Mouse (Mus musculus): Measurements from ENCODE around the gene Mbd6.

Gene Mbd6

DNA sequence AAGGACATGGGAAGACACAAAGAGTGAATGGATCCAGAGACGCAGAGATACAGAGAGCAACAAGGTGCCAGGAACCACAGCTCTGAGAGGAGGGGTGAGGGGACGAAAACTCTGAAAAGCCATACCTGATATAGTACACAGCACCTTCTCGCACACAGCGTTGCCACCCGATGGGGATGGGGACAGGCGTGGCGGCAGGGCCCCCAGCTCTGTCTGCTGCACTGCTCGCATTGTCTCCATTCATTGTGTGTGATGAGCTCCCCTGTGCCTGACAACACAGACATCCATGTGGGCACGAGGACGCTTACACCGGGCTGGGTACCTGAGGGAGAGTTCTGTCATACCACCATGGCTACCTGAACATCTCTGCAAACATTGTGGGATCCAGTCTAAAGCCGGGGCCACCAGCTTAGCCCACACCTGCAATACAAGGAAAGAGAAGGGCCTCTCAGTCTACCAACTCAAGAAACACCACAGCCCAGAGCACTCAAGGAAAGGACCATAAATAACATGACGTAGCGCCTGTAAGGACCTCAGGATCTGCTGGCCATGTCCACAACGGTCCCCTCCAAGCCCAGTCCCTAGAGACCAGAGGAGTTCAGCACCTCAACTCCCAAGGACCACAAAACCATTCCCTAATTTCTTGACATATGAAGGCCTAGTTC, 1.4 kb downstream of the Mbd6 start:
- no peak for DNase-seq

DNA sequence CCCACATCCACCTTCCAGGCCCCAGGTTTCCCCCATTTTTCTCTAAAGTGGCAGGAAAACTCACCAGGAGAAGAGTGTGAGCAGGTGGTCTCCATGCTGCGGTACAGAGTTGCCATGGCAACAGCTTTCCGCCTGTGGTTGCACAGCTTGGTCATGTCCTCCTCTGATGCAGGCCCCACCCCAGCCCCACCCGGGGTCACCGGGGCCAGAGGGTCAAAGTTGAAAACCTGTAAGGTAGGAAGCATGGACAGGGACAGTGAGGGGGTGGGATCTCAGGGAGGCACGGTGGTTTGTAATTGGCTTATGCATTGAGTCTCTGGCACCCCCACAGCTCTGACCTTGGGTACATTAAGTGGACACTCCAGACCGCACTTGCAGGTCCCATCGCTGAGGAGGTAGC, 2.1 kb downstream of the Mbd6 start:
- no peak for DNase-seq

DNA sequence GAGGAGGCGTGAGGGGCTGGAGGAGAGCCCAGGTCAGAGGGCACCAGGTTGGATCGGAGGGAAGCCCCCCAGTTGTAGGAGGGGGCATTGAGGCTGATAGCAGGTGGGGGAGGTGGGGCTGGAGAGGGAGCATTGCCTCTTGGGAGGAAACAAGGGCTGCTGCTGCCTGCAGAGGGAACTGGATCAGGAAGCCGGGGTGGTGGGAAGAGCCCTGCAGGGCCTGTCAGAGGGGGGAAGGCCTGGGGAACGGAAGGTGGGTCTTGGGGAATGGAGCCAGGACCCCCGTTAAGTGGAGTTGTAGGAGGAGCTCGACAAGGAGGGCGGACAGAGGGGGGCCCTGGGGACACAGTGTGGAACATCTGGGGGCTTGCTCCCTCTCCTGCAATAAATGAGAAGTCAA, 2.6 kb downstream of the Mbd6 start:
- no peak for DNase-seq

DNA sequence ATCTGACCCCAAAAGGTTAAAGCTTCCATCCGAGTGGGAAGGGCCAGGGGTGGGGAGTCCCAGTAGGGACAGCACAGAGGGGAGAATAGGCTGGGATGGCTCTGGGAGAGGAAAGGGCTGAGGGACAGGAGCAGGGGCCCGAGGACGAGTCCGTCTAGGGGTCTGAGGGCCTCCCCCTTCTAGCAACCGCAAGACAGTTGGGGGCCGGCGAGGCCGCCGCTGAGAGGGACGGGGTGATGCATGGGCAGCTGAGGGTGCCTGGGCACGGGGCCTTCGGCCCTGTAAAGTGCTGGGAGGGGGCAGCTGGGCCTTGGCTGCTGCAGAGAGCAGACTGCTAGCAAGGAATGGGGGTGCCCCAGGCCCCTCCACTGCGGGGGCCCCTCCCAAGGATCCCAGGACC, 3.2 kb downstream of the Mbd6 start:
- no peak for DNase-seq

DNA sequence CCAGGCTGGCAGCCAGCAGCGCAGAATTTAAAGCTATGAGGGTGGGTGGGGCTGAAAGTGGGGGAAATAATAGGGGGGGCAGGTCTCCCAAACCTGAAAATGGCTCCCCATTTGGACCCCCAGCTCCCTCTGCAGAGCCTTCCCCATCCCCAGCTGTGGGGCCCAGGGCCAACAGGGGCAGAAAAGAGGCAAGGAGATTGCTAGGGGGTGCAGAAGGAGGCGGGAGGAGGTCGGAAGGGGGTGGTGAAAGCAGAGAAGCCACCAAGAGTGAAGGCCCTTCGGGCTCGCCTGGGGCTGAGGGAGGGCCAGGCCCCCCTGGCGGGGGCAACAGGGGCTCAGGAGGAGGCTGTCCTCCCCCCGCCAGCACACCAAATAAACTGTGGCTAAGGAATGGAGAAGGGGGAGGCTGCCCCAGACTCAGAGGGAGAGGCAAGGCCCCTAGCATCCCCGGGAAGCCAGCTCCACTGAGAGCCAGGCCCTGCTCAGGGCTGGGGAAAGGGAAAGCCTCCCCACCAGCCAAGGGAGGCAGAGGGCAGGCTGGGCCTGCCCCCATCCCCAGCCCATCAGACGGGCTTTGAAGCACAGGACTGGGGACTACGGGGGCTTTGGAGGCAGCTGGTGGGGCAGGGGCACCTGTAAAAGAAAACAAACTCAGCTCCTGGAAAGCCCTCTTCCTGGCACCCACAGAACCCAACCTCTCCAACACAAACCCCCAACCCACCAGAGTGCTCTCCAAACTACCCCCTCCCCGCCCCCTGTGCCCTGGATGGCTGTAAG, 3.9 kb downstream of the Mbd6 start:
- no peak for DNase-seq

DNA sequence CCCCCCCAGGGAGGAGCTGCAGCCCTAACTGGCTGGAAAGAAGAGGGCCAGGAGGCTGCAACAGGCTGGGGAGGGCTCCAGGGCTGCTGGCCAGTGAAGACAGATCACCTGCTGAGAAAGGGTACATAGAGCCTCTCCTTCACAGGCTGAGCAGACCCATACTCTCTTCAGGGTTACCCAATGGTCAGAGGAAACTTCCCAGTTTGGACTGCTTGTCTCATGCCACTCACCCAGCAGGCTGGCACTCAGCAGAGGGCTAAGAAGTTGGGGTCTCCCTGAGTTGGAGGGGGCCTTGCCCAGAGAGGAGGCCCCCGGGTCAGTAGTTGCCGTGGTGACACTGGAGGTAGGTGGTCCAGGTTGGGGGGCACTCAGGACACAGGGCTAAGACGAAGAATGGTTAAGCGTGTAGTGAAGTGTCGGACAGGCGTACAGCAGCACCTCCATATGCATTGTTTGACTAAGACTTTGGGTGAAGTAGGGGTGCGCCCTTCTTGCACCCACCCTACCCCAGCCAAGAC, 4.7 kb downstream of the Mbd6 start:
- no peak for DNase-seq

DNA sequence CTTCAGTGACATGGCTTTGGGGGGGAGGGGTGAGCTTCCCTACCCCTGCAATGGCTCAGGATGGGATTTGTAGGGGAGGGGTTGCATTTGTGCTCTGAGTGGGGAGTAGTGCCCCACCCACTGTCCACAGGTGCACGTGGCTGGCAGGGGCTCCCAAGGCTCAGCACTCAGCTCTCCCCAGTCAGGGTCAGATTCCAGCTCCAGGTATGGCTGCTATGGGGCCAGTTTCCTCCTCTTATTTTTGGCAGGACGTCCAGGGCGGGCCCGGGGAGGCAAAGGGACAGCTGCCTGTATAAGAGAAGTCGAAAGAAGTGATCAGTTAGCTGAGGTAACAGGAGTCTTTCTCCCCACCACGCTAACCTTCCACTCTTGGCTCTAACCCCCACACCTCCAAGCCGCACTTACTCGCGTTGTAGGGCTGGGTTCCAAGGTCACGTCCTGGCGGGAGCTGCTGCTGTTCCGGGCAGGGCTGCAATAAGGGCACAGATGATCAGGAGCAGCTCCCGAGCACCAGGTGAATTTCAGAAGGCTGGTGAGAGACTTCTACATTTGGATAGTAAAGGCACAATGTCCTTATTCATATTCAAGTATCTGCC, 6.1 kb downstream of the Mbd6 start:
- DNase-seq = no peak

DNA sequence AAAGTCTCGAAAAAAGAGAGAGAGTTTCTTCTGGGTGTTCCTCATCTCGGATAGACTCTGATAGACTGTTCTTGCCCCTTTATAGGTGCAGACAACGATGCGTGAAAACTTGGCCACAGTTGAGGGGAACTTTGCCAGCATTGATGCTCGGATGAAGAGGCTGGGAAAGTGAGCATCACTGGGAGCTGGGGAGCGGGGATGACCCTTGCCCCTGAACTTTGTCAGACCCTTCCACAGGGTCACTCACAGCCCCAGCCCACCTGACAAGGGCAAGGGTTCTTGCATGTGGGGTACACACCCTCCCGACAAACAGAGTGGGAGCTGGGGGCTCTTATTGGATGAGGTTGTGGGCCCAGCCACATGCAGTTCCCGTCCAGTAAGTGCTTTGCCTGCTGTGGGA, 7.5 kb downstream of the Mbd6 start:
- DNase-seq = no peak

DNA sequence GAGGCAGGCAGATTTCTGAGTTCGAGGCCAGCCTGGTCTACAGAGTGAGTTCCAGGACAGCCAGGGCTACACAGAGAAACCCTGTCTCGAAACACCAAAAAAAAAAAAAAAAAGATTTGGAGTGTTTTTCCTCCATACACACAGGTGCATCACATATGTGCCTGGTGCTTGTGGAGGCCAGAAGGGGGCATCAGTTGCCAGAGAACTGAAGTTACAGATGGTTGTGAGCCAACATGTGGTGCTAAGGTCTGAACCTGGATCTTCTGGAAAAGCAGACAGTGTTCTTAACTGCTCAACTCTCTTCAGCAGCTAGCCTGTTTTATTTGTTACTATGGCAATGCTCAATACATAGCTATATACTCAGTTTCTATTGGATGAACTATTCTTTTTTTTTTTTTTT, 9.1 kb downstream of the Mbd6 start:
- DNase-seq = no peak

DNA sequence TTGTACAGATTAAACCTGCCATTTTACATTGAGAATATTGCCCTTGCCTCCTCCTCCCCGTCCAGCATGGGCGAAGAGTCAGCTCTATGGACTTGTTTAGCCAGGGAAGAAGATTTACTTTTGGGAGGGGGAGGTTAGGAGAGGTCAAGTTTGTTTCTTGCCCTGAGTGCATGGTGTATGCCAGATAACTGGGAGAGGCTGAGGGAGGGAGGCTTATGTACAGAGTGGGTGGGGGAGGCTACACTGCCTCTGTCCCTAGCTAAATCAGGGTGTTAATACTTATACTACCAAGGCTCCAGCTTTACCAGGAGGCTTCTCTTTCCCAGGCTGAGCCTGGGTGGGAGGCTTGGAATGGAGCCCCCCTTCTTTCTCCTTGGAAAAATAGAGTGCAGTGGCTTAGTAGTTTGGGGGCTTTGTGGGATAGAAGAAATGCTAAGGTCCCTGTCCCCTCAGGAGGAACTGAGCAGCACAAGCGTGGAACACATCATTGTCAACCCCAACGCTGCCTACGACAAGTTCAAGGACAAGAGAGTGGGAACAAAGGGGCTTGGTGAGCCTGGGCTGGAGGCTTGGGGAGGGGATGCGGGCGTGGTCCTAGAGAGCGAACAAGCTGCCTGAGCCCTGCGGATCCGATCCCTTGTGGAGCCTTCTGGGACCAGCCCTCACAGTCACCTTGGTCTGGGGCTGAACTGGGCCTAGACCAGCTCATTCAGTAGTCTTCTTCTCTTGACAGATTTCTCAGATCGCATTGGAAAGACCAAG, 14.4 kb downstream of the Mbd6 start:
- DNase-seq = no peak

DNA sequence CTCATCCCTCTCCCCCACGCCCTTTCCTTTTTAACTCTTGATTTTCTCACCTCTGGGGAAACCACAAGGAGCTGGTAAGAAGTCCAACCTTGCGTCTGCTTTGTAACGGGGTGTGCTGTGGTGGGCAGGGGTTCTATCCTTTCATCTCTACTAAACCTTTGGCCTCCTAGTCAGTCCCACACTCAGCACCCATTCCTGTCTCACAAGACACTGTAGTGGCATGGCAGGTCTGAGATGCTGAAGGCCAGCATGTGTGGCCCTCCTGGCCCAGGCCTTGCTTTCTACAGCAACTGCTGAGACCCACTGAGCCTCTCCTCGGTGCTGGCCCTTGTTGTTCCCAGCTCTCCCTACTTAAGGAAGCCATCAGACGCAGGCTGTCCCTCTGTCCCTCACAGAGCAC, 16.4 kb downstream of the Mbd6 start:
- no peak for DNase-seq

DNA sequence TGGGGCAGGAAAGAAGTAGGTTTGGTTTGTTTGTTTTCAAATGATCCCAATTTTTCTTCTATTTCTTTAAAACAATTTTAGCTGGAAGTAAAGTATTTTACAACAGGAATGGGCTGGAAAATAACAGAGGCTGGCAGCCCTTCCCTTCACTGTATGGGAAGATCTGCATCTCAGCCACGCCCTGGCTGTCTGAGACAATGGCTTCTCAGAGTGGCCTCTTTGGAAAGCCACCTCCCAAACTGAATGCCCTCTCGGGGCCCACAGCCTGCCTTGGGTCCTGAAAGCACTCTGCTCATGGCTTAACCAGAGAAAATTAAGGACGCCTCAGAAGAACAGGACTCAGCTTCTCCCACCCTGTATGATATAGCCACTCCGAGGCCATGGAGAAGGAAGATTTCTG, 18.9 kb downstream of the Mbd6 start:
- no peak for DNase-seq

DNA sequence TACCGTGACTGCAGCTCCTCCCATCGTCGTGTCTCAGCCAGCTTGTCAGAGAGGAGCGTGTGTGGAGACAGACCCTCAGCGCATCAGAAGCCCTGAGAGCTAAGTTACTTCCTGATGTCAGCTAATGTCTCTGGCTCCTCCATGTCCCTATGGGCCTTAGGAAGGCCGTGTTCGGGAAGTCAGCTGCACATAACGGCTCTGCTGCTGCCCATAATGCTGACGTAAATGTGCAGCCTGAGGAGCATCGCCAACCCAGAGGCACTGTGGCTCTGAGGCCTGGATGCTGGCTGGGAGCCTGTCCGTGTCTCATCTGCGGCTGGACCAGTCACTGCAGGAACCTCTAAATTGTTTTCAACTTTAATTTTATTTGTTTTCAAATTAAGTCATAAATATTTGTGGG, 19.8 kb downstream of the Mbd6 start:
- DNase-seq = no peak

DNA sequence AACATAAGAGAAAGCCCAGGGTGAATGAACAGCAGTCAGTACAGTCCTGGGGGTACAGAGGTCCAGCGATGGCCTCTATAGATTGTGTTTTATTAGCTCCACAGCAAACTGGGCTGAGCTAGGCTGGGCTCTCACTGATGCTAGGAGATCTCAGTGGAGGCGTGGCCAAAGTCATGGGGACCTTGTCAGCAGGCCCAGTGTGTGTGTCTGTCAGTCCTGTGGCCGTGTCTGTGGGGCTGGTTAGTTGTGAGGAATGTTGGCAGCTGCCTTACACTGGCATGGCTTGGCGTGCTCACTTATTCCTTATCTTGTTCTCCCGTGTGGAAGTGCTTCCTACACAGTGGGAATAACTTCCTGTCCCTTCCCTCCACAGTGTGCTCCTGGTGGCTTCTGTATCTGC, 20.4 kb downstream of the Mbd6 start:
- no peak for DNase-seq

DNA sequence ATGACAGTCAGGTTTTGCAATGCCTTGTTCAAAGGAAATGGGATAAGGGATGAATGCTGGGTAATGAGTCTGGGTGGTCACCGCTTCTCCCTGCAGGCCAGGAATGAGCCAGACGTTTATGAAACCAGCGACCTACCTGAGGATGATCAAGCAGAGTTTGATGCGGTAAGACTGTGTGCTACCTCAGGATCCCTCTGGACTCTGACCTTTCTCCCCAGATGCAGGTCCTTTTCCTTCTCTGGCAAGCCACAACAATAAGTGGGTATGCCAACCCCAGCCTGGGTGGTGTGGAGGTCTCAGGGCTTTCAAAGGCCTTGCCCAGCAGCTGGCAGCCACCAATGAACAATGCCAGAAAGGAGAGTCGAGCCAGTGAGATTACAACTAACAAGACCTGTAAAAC, 21.5 kb downstream of the Mbd6 start:
- DNase-seq = no peak

DNA sequence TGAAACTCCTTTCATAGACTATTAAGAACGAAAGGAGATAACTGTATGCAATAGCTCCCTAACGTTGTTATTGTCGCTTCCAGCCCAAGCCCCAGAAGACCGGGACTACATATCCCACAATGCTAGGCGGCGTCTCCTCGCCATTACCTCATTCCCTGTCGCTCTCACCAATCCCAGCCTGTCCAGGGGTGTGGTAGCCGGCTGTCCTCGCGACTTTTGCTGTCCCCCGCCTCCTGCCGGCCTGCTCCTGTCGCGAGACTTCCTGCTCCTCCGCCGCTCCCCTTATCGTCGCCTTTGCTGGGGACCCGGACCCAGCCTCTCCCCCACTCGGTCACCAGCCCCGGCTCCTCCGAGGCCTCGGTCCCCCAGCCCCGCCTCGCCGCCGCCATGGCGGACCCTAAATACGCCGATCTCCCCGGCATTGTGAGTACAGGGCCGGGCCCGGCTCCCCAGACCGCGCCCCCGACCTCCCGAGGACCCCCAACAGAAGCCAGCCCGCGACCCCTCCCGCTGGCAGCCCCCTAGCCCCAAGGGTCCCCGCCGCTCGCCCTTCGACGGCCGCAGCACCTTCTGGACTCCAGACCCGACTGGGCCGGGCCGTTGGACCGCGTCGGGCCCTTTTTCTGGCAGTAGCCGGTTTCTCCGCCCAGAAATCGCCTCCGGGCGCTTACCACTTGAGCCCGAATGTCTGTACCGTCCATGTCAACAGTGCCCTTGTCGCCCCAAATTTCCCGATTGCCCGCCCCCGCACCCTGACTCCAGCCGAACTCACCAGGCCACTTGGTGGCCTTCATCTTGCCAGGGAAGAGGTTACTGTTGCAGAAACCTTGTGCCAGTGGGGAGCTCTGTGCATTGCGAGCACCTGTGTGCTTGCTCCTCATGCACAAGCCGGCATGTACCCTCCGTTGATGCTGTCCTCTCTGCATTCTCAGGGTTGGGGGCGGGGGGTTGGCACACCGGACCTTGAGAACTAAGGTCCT, 22.4 kb downstream of the Mbd6 start, which contains the start of gene Dctn2:
Gene Dctn2, plus strand, starts transcription at position 257 of the 980 bp plus-strand sequence.
- DNase-seq = peak; percentile 96

DNA sequence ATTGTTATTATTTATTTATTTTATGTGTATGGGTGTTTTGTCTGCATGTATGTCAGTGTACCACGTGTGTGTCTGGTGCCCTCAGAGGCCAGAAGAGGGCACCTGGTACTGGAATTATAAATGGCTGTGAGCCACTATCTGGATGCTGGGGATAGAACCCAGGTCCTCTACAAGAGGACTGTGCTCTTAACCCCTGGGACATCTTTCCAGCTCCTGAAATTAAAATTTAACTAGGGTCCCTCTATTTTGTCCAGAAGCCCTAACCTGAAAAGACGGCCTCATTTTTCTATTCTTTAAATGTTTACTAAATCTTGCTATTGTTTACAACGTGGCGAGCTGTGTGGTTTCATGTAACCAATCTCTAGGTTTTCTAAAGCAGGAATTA, 23.1 kb downstream of the Mbd6 start:
- DNase-seq = no peak

DNA sequence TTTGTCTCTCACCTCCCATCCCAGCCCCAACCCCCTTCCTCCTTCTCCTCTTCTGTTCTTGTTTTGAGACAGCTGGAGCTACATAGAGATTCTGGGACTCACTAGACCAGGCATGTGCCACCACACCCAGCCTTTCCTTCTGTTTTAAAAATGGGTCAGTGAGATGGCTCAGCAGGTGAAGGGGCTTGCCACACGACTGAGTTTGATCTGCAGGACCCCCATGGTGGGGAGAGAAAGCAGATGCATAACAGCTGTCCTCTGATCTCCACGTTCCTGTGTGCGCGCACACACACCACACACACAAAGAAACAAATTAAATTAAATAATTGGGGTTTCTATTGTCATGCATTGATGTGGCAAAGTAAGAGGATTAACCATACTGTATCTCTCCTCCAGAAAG, 23.8 kb downstream of the Mbd6 start:
- DNase-seq = no peak

DNA sequence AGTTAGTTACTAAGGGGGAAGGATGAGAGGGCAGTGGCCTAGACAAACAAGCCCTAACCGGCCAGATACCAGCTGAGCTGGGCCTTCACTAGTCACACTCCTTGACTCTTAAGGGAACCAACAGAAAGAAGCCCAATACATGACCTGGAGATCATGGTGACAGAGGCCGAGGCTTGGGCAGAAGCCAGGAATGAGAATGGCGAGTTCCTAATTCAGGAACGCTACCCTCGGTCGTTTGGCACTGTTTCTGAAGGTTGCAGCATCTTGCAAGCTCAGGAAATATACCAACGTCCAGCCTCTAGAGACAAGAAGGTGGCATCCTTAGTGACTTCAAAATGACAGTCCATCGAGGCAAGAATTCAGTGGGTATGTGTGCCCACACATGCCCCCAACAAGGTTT, 24.5 kb downstream of the Mbd6 start:
- DNase-seq = no peak

DNA sequence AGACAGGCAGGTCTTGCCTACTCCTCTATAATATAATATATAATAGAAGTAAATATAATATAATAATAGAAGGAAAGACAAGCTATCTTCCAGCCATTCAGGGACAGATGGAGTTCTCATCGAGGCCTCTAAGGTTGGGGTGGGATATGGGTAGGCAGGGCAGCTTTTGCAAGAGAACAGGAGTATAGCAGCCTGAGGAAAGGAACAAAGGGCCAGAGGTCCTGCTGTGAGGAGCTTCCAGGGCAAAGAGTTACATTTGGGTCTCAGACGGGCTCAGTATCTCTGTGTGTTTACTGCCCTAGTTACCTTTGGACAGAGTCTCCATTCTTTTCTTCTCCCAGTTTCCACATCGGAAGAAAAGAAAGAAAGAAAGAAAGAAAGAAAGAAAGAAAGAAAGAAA, 25.2 kb downstream of the Mbd6 start:
- DNase-seq = no peak

DNA sequence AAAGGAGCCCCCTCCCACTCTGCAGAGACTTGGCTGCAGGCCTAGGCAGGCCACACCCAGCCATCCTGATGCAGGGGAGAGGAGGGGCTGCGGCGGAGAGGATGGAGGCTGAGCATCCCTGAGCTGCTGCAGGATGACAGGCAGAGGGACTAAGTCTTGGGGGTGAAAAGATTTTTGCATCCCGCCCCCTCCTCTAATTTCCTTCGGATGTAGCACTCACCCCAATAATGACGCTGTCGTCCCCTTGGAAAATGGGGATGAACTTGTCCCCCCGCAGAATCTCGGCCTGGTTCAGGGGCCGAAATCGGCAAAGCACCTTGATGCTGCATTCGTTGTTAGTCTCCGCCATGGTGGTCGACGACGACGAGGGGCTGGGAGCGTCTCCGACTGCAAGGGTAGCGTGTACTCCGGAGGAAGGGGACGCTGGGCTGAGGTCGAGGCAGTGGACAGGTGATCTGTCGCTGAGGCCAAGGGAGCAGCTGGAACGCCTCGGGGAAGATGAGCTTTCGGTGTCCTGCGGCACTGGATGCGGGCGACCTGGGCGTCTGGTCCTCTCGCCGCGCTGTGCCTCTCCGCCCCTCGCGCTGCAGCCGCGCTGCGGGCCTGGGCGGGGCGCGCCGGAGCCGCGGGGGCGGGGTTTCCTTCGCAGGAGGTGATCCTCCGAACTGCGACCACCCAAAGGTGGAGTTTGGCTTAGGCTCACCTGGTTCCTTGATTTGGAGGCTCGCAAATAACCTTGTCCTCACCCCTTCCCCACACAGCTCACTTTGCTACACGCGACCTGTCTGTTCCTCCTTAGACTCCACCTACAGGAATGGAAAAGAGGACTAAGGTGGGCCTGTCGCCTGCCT, 26.0 kb downstream of the Mbd6 start, which contains the start of gene Kif5a:
Gene Kif5a, minus strand, starts transcription at position 801 of the 851 bp plus-strand sequence.
- DNase-seq = no peak
